Mouse (Mus musculus) intestine, embryonic 15.5 days (tissue): ENCODE results near the gene Phospho1. TPM values are rescaled to one million over a fixed set of nuclear protein-coding genes. Genes with fewer than 3 reads are reported as not detected.

Source experiments
- ATAC-seq: fragments of 200-750 bp; cut with Nextera tagmentation; 2 replicates; pipeline ENCODE4 v1.8.0; 2017; ENCODE audit warnings: moderate TSS enrichment, moderate library complexity
- H3K27ac ChIP-seq: fragments of 300-500 bp; sonication (generic); 2 replicates; pipeline ENCODE4 v1.5.1; 2015; ENCODE audit warnings: mild to moderate bottlenecking, inconsistent platforms
- H3K27me3 ChIP-seq: fragments of 300-500 bp; sonication (generic); replicated peaks from 2 replicates; pipeline ENCODE4 v1.6.1; 2015; ENCODE audit warnings: inconsistent platforms
- H3K36me3 ChIP-seq: fragments of 300-500 bp; sonication (generic); 2 replicates; pipeline ENCODE4 v1.6.1; 2015; ENCODE audit warnings: inconsistent platforms
- H3K4me1 ChIP-seq: fragments of 300-500 bp; sonication (generic); replicated peaks from 2 replicates; pipeline ENCODE4 v1.6.1; 2015; ENCODE audit warnings: inconsistent platforms
- H3K4me2 ChIP-seq: fragments of 300-500 bp; sonication (generic); replicated peaks from 2 replicates; pipeline ENCODE4 v1.6.1; 2015; ENCODE audit warnings: mild to moderate bottlenecking, inconsistent platforms
- H3K4me3 ChIP-seq: fragments of 300-500 bp; sonication (generic); replicated peaks from 2 replicates; pipeline ENCODE4 v1.5.1; 2015; ENCODE audit warnings: inconsistent platforms
- H3K9ac ChIP-seq: fragments of 300-500 bp; sonication (generic); 2 replicates; pipeline ENCODE4 v1.6.1; 2015; ENCODE audit warnings: inconsistent platforms
- H3K9me3 ChIP-seq: fragments of 300-500 bp; sonication (generic); 2 replicates; pipeline ENCODE4 v1.6.1; 2016; ENCODE audit warnings: inconsistent platforms
- WGBS: fragments of 180-500 bp; shearing (Covaris S2); methylation state at CpG from one replicate; pipeline ENCODE4 v1.1.7; 2015; 5-methylcytosine and 5-hydroxymethylcytosine counted together
- polyA plus RNA-seq: library from polyadenylated mRNA; unstranded; fragments of >200 nt; fragmentation: Nextera tagmentation; extraction: Ambion mirVana; gene quantifications from 2 replicates; pipeline ENCODE4 v1.2.1, GENCODE M21; 2015

The Phospho1 gene
- polyA plus RNA-seq, 1 experiment from 2014 or later, result 0.55 TPM

DNA sequence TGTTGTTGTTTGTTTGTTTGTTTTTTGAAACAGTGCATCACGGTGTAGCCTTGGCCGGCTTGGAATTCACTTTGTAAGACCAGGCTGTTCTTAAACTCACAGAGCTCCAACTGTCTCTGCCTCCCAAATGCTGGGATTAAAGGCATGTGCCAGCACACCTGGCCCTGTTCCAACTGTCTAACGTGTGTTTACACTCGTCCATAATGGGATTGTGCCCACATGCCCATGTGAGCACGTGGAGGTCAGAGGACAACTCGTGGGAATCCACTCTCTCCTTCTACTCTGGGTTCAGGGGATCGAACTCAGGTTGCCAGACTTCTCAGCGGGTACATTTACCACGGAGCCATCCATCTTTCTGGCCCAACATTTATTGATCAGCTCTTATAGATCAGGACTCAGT, 8.9 kb upstream of the Phospho1 start:
- no peaks in the 10 kb centered on the region for H3K4me1 ChIP-seq
- WGBS, result 68% methylated on average over 9 of the region's 9 CpGs
- no peak overlapping the region for H3K4me2 ChIP-seq
- H3K27ac ChIP-seq, result no peak overlapping the region
- H3K9ac ChIP-seq, result no peak overlapping the region
- H3K36me3 ChIP-seq, result no peaks in the 10 kb centered on the region
- ATAC-seq, result no peak
- H3K9me3 ChIP-seq, result no peaks in the 10 kb centered on the region
- H3K27me3 ChIP-seq, result no peaks in the 10 kb centered on the region
- no peak overlapping the region for H3K4me3 ChIP-seq

DNA sequence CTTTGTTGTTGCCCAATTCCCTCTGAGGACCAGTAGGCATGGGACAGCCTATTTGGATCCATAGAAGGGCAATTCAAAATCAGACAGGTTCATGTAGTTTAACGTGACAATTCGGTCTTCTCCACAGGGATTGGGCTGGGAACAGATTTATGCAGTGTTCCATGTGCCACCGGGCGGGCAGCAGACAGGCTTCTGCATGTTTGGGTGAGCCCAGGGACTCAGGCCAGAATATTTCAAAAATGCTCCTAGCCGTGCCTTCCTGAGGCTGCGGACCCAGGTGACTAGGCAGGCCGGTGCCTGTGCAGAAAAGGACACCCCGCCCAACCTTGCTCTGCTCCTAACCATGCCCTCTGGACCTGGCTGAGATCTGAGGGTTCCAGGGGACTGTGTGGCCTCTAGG, 5.2 kb upstream of the Phospho1 start:
- Histone ChIP-seq H3K27ac (no peak overlapping the region), H3K4me2 (no peak overlapping the region), H3K9me3 (no peaks in the 10 kb centered on the region), H3K4me1 (no peaks in the 10 kb centered on the region; the same call in 1 of the 2 replicates), H3K9ac (no peak overlapping the region), H3K4me3 (no peak overlapping the region), H3K36me3 (no peaks in the 10 kb centered on the region), H3K27me3 (no peaks in the 10 kb centered on the region)
- no peak for ATAC-seq
- WGBS, result 85% methylated on average over 8 of the region's 8 CpGs

GRCm38 (mm10) chr11:95821511-95821910, 2.8 kb upstream of the Phospho1 start:
- Histone ChIP-seq H3K27me3 (peaks cover 7% of the 10 kb centered on the region), H3K4me3 (no peak overlapping the region), H3K9me3 (no peaks in the 10 kb centered on the region), H3K9ac (no peak overlapping the region), H3K4me1 (peaks cover 6% of the 10 kb centered on the region), H3K4me2 (no peak overlapping the region), H3K27ac (no peak overlapping the region), H3K36me3 (no peaks in the 10 kb centered on the region)
- 86% methylated on average over 3 of the region's 3 CpGs for WGBS
- ATAC-seq, result no peak

GRCm38 (mm10) chr11:95822437-95822836, 1.9 kb upstream of the Phospho1 start:
- Histone ChIP-seq H3K4me3 (no peak overlapping the region), H3K36me3 (no peaks in the 10 kb centered on the region), H3K27ac (no peak overlapping the region), H3K4me2 (no peak overlapping the region), H3K9ac (no peak overlapping the region), H3K9me3 (no peaks in the 10 kb centered on the region), H3K4me1 (peaks cover 12% of the 10 kb centered on the region), H3K27me3 (peaks cover 12% of the 10 kb centered on the region)
- WGBS, result 95% methylated on average over 4 of the region's 4 CpGs
- no peak for ATAC-seq

DNA sequence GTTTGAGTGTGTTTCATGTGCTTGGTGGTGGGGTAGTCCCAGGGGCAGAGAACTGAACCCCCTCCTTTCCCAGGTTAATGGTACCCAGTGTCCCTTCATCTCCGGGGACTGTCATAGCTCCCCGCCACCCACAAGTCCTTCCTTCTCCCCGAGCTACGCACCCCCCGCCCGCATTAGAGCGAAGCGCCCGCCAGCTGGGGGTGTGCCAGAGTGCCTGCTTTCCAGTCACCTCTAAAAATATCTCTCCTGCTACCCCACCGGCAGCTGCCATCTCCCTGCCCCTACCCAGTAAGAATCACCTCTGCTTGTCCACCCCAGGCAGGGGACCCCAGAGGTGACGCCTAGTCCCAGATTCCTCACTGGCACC, 561 bp downstream of the Phospho1 start:
- H3K9me3 ChIP-seq, result no peaks in the 10 kb centered on the region
- no peaks in the 10 kb centered on the region for H3K36me3 ChIP-seq
- ATAC-seq, result peak; percentile 15
- H3K27me3 ChIP-seq, result peaks cover 33% of the 10 kb centered on the region
- peak overlapping the region; percentile 78 for H3K9ac ChIP-seq
- peak overlapping the region; percentile 95 for H3K4me2 ChIP-seq
- H3K27ac ChIP-seq, result no peak overlapping the region
- peaks cover 12% of the 10 kb centered on the region for H3K4me1 ChIP-seq
- WGBS, result 2% methylated on average over 11 of the region's 11 CpGs
- H3K4me3 ChIP-seq, result peak overlapping the region; percentile 71

- 61% methylated on average over 3 of the region's 3 CpGs for WGBS
- Histone ChIP-seq H3K4me1 (peaks cover 19% of the 10 kb centered on the region), H3K36me3 (no peaks in the 10 kb centered on the region), H3K4me2 (no peak overlapping the region), H3K27me3 (peaks cover 41% of the 10 kb centered on the region), H3K9me3 (no peaks in the 10 kb centered on the region), H3K27ac (no peak overlapping the region), H3K9ac (no peak overlapping the region), H3K4me3 (no peak overlapping the region)
- no peak for ATAC-seq
These were observed 1.3 kb downstream of the Phospho1 start for GRCm38 (mm10) chr11:95825625-95826024.

- 51% methylated on average over 6 of the region's 6 CpGs for WGBS
- ATAC-seq, result no peak
- Histone ChIP-seq H3K4me2 (peak overlapping the region; percentile 17; the same call in 1 of the 2 replicates), H3K4me1 (peaks cover 28% of the 10 kb centered on the region), H3K9me3 (no peaks in the 10 kb centered on the region), H3K36me3 (no peaks in the 10 kb centered on the region), H3K27me3 (peaks cover 50% of the 10 kb centered on the region), H3K4me3 (no peak overlapping the region), H3K27ac (no peak overlapping the region), H3K9ac (no peak overlapping the region)
These were observed 2.2 kb downstream of the Phospho1 start for GRCm38 (mm10) chr11:95826317-95827167.

GRCm38 (mm10) chr11:95827168-95827447, 2.8 kb downstream of the Phospho1 start:
- Histone ChIP-seq H3K9ac (no peak overlapping the region), H3K27ac (no peak overlapping the region), H3K27me3 (peaks cover 54% of the 10 kb centered on the region), H3K9me3 (no peaks in the 10 kb centered on the region), H3K36me3 (no peaks in the 10 kb centered on the region), H3K4me3 (no peak overlapping the region), H3K4me1 (peaks cover 28% of the 10 kb centered on the region), H3K4me2 (peak overlapping the region; percentile 17; the same call in 1 of the 2 replicates)
- WGBS, result 24% methylated on average over 3 of the region's 3 CpGs
- ATAC-seq, result no peak

DNA sequence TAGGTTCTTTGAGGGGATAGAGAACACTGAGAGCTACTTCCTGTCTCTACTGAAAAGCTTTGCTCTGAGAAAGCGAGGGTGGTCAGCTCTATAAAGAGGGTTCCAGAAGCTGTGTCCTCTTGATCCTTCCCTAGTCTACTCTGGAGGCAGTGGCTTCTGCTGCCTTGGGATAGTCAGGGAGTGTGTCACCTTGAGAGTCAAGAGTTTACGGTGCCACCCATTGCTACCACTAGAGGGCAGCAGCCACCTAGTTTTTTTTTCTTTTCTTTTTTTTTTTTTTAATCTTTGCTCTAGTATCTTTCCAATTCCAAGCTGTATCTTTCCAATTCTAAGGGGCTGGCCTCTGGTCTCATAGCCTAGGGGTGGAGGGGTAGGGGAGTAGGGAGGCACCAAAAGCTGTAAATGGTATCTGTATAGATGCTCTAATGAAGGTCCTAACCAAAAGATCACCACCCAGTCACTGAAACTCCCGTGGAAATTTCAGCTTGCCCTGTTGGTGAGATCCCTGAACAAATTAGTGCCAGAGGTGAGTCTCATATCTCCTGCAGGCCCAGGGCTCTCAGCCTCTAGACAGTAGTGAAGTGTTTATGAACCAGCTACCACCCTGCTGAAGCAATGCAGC, 3.3 kb downstream of the Phospho1 start:
- Histone ChIP-seq H3K9ac (no peak overlapping the region), H3K36me3 (no peaks in the 10 kb centered on the region), H3K9me3 (no peaks in the 10 kb centered on the region), H3K4me3 (no peak overlapping the region), H3K4me2 (peak overlapping the region; percentile 17), H3K4me1 (peaks cover 28% of the 10 kb centered on the region), H3K27me3 (peaks cover 58% of the 10 kb centered on the region), H3K27ac (no peak overlapping the region)
- ATAC-seq, result no peak
- 21% methylated on average over 3 of the region's 3 CpGs for WGBS

DNA sequence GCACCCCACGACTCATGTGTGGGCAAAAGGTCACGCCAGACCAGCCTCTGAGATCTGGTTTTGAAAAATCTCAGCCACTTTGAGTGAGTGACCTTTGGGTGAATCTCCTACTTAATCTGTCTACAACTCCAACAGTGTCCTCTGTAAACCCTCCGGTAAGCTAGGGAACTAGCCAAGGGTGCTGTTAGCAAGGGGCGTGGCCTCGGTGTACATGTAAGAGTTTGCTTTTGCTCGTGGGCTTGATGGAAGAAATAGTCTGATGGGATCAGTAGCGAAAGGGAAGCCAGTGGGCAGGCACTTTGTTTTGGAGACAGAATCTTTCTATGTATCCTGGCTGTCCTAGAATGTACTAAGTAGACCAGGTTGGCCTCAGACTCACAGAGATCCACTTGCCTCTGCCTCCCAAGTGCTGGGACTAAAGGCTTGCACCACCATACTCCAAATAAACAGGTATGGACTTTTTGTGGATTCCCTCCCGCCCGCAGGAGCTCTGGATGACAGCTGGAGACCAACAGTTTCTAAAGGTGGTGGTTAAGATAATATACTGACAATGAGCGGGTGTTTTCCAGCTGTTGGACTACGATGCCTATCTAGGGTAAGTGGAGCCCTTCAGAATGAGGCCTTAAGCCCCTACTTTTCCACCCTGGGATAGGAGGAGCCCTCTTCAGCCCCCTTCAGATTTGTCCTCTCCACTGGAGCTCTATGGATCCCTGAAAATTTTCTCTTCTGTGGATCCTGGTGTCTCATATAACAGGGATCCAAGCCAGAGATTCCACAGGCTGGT, 4.1 kb downstream of the Phospho1 start:
- ATAC-seq, result no peak
- no peak overlapping the region for H3K4me2 ChIP-seq
- WGBS, result 71% methylated on average over 11 of the region's 11 CpGs
- H3K9ac ChIP-seq, result no peak overlapping the region
- H3K4me1 ChIP-seq, result peaks cover 28% of the 10 kb centered on the region
- no peak overlapping the region for H3K4me3 ChIP-seq
- no peak overlapping the region for H3K27ac ChIP-seq
- H3K27me3 ChIP-seq, result peaks cover 66% of the 10 kb centered on the region
- H3K9me3 ChIP-seq, result no peaks in the 10 kb centered on the region
- 0 out of 2 replicates have a peak, but pooled peaks cover 3% of the 10 kb centered on the region for H3K36me3 ChIP-seq

- H3K9ac ChIP-seq, result no peak overlapping the region
- no peak overlapping the region for H3K4me3 ChIP-seq
- 0 out of 2 replicates have a peak, but pooled peaks cover 3% of the 10 kb centered on the region for H3K36me3 ChIP-seq
- no peak overlapping the region for H3K27ac ChIP-seq
- H3K9me3 ChIP-seq, result no peaks in the 10 kb centered on the region
- peaks cover 78% of the 10 kb centered on the region for H3K27me3 ChIP-seq
- WGBS, result 49% methylated on average over 4 of the region's 4 CpGs
- peaks cover 38% of the 10 kb centered on the region for H3K4me1 ChIP-seq
- no peak overlapping the region for H3K4me2 ChIP-seq
- ATAC-seq, result no peak
These were observed 5.3 kb downstream of the Phospho1 start for GRCm38 (mm10) chr11:95829526-95830050.
